Mouse (Mus musculus): ENCODE results near the gene Cavin1. TPM values are rescaled to one million over a fixed set of nuclear protein-coding genes. Genes with fewer than 3 reads are reported as not detected.

The Cavin1 gene
- total RNA-seq, 1 experiment from 2014 or later = 271 TPM

- no peak for DNase-seq
Measured at GRCm38 (mm10) chr11:100914415-100914814, 56.3 kb downstream of the Cavin1 start.

GRCm38 (mm10) chr11:100912401-100913155 lies 58.1 kb downstream of the Cavin1 start:
- DNase-seq = no peak

DNA sequence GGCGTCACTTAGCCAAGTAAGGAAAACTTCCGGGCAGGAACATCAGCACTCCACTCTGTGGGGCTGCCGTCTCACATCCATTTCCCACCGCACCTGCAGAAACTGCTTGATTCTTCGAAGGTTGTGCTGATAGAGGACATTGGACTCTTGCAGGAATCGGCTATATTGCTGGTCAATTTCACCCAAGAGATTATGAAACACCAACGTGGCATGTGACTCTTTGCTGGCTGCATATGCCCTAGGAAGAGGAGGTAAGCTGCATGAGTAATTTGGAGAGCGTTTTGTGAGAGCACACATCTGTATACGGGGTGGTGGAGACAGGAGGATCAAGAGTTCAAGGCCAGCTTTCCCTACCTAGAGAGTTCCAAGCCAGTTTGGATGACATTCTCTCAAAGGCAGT lies 62.1 kb downstream of the Cavin1 start:
- no peak for DNase-seq

- no peak for DNase-seq
Measured at GRCm38 (mm10) chr11:100908112-100908511, 62.6 kb downstream of the Cavin1 start.

- no peak for DNase-seq
Measured at GRCm38 (mm10) chr11:100906885-100907284, 63.8 kb downstream of the Cavin1 start.

Other genes with a start within 250 kb of the Cavin1 start
- gene Rab5c, start 232.7 kb downstream of the Cavin1 start, total RNA-seq (2021) = 160 and 171 TPM in 2 replicates
- 0.21 TPM in 1 of 2 replicates, not detected in the other for gene Kcnh4, start 210.9 kb downstream of the Cavin1 start, total RNA-seq (2021)
- not detected in 2 replicates for gene Hcrt, start 208.0 kb downstream of the Cavin1 start, total RNA-seq (2021)
- 21.0 and 32.1 TPM in 2 replicates for gene Ghdc, start 199.9 kb downstream of the Cavin1 start, total RNA-seq (2021)
- 89.0 and 123 TPM in 2 replicates for gene Stat5b, start 120.2 kb downstream of the Cavin1 start, total RNA-seq (2021)
- 43.8 and 54.5 TPM in 2 replicates for gene Stat5a, start 111.5 kb downstream of the Cavin1 start, total RNA-seq (2021)
- 81.5 and 88.6 TPM in 2 replicates for gene Stat3, start 31.3 kb downstream of the Cavin1 start, total RNA-seq (2021)
- 106 and 144 TPM in 2 replicates for gene Atp6v0a1, start 38.6 kb upstream of the Cavin1 start, total RNA-seq (2021)
- 39.3 and 54.1 TPM in 2 replicates for gene Naglu, start 99.1 kb upstream of the Cavin1 start, total RNA-seq (2021)
- 2.6 and 3.3 TPM in 2 replicates for gene Hsd17b1, start 107.5 kb upstream of the Cavin1 start, total RNA-seq (2021)
- 93.5 and 115 TPM in 2 replicates for gene Coasy, start 111.7 kb upstream of the Cavin1 start, total RNA-seq (2021)
- gene Mlx, start 116.4 kb upstream of the Cavin1 start, total RNA-seq (2021) = 55.2 and 70.0 TPM in 2 replicates
- 7.1 and 9.4 TPM in 2 replicates for gene Psmc3ip, start 124.5 kb upstream of the Cavin1 start, total RNA-seq (2021)
- 53.5 and 64.1 TPM in 2 replicates for gene Retreg3, start 149.0 kb upstream of the Cavin1 start, total RNA-seq (2021)
- 42.1 and 50.1 TPM in 2 replicates for gene Tubg1, start 149.1 kb upstream of the Cavin1 start, total RNA-seq (2021)
- gene Tubg2, start 185.0 kb upstream of the Cavin1 start, total RNA-seq (2021) = 5.7 and 6.4 TPM in 2 replicates
- gene Cntnap1, start 199.6 kb upstream of the Cavin1 start, total RNA-seq (2021) = 6.6 and 9.1 TPM in 2 replicates
- gene Plekhh3, start 200.5 kb upstream of the Cavin1 start, total RNA-seq (2021) = 31.1 and 36.4 TPM in 2 replicates
- gene Ccr10, start 204.6 kb upstream of the Cavin1 start, total RNA-seq (2021) = 0.18 TPM in 1 of 2 replicates, not detected in the other

Measured in adrenal gland, postnatal 25 days (tissue).